18 mouse cellular contexts compared by ENCODE assay signal in genomic region chr6:31124872-31125271, GRCm38 (mm10).
A peak's percentile ranks its signal among the peaks of the same experiment; 100 is the strongest.
DNase-seq lines count a peak whose midpoint lies in the region; ATAC-seq and TF ChIP-seq lines count a peak whose summit lies in the region.
"Had no signal": no experiment of that assay in that cellular context is flagged by ENCODE, and none has a peak within 500 bp of the region (broad histone marks: within the 10 kb centered on the region; RNA-seq: fewer than 3 reads in every experiment).

No protein-coding gene starts in this region.

- H3K79me2 ChIP-seq in CH12.LX (replicated peaks; ENCODE audit: control insufficient read depth, extremely low read depth, insufficient read depth, poor library complexity, severe bottlenecking), result peaks cover 53% of the 10 kb centered on the region

- no peak; the same call in 1 of the 2 replicates for TF ChIP-seq POLR2A in CH12.LX (IDR thresholded peaks at IDR 0.05; ENCODE audit: low read depth, low read length)
- no peak for TF ChIP-seq POLR2A in small intestine, adult 2 months (IDR thresholded peaks at IDR 0.05; ENCODE audit: low read depth, low read length)

- DNase-seq in layer of hippocampus, adult 2 months (ENCODE audit: low spot score in 2 of 2), result no peak
- no peak for DNase-seq in layer of hippocampus, postnatal 10 days (ENCODE audit: low spot score in 2 of 2)
- no peak for DNase-seq in CH12.LX (ENCODE audit: extremely low read depth)
- DNase-seq in lung, postnatal 4 days, result no peak
- DNase-seq in limb, embryonic 10.5 days (ENCODE audit: low spot score), result no peak
- DNase-seq: adrenal gland, adult 8-10 months; cerebellum, adult 9-10 months; kidney, adult 18-20 months; kidney, postnatal 14 days; layer of hippocampus, adult 9-11 months; right cerebral cortex, postnatal 4 days had no signal

- peaks cover 15 to 32% of the 10 kb centered on the region in 2 experiments for H3K36me3 ChIP-seq in CH12.LX (replicated peaks in 1 of 2; ENCODE audit: control insufficient read depth in 1 of 2, insufficient read depth in 1 of 2, low read length in 1 of 2)
- peaks cover 15% of the 10 kb centered on the region for H3K36me3 ChIP-seq in liver, embryonic 12.5 days
- H3K36me3 ChIP-seq in small intestine, adult 2 months (ENCODE audit: control insufficient read depth, insufficient read depth, low read length), result peaks cover 10% of the 10 kb centered on the region
- H3K36me3 ChIP-seq in limb, embryonic 10.5 days, result no peaks in the 10 kb centered on the region
- H3K36me3 ChIP-seq: limb, embryonic 15.5 days; midbrain, embryonic 12.5 days; neural tube, embryonic 15.5 days had no signal

- peak overlapping the region; percentile 77 for H3K27ac ChIP-seq in layer of hippocampus, adult 2 months
- H3K27ac ChIP-seq in CH12.LX (ENCODE audit: insufficient read depth, low read depth), result peak overlapping the region; percentile 50; the same call in 1 of the 2 replicates
- H3K27ac ChIP-seq in liver, embryonic 12.5 days, result peak overlapping the region; percentile 77; the same call in 1 of the 2 replicates
- H3K27ac ChIP-seq in small intestine, adult 2 months (ENCODE audit: insufficient read depth, low read depth, low read length), result no peak overlapping the region
- H3K27ac ChIP-seq in limb, embryonic 10.5 days, result no peak overlapping the region
- H3K27ac ChIP-seq: forebrain, embryonic 13.5 days; hindbrain, postnatal 0 days; midbrain, embryonic 12.5 days; neural tube, embryonic 15.5 days had no signal

- peak overlapping the region; percentile 98 for H3K4me2 ChIP-seq in CH12.LX (ENCODE audit: insufficient read depth, low read depth, poor library complexity, severe bottlenecking)
- H3K4me2 ChIP-seq in liver, embryonic 12.5 days, result peak overlapping the region; percentile 75
- H3K4me2 ChIP-seq: forebrain, embryonic 13.5 days; midbrain, embryonic 12.5 days; neural tube, embryonic 15.5 days had no signal

- in situ Hi-C loops in CH12.LX (cut with MboI; ENCODE audit: low pct_ligation_motif_present, low pct_unique_long_range_greater_than_20kb, low sequenced_read_pairs), result no loop called here

- TF ChIP-seq CTCF in layer of hippocampus, adult 2 months (conservative IDR thresholded peaks at IDR 0.05), result no peak
- TF ChIP-seq CTCF in CH12.LX (conservative IDR thresholded peaks at IDR 0.05 in 1 of 2, IDR thresholded peaks at IDR 0.05 in 1 of 2; ENCODE audit: low read depth in 2 of 2, low read length in 2 of 2), result no peak
- no peak for TF ChIP-seq CTCF in small intestine, adult 2 months (IDR thresholded peaks at IDR 0.05; ENCODE audit: extremely low read depth, insufficient read length, insufficient replicate concordance, low read depth, low read length)

- H3K9ac ChIP-seq in CH12.LX (ENCODE audit: insufficient read depth, low read depth), result peak overlapping the region; percentile 97
- peak overlapping the region; percentile 72 for H3K9ac ChIP-seq in liver, embryonic 12.5 days
- H3K9ac ChIP-seq: forebrain, embryonic 13.5 days; limb, embryonic 15.5 days; midbrain, embryonic 12.5 days; neural tube, embryonic 15.5 days had no signal

- H3K4me3 ChIP-seq in layer of hippocampus, adult 2 months, result no peak overlapping the region
- H3K4me3 ChIP-seq in CH12.LX (replicated peaks in 1 of 3; ENCODE audit: low read depth in 2 of 3, low read length in 2 of 3, poor library complexity in 1 of 3), result peak overlapping the region; percentile 73 to 78 (median 74)
- H3K4me3 ChIP-seq in liver, embryonic 12.5 days, result peak overlapping the region; percentile 63
- H3K4me3 ChIP-seq in small intestine, adult 2 months (ENCODE audit: low read depth, low read length), result peak overlapping the region; percentile 28; the same call in 1 of the 2 replicates
- no peak overlapping the region for H3K4me3 ChIP-seq in limb, embryonic 10.5 days
- H3K4me3 ChIP-seq: forebrain, embryonic 13.5 days; midbrain, embryonic 12.5 days; neural tube, embryonic 15.5 days had no signal

- no peaks in the 10 kb centered on the region for H3K9me3 ChIP-seq in CH12.LX (replicated peaks; ENCODE audit: low read length)
- no peaks in the 10 kb centered on the region for H3K9me3 ChIP-seq in liver, embryonic 12.5 days (replicated peaks)
- no peaks in the 10 kb centered on the region for H3K9me3 ChIP-seq in limb, embryonic 10.5 days (replicated peaks)
- H3K9me3 ChIP-seq: forebrain, embryonic 13.5 days; limb, embryonic 15.5 days; midbrain, embryonic 12.5 days; neural tube, embryonic 15.5 days had no signal

- dilution Hi-C loops in CH12.LX (cut with MboI; ENCODE audit: extremely low pct_ligation_motif_present, extremely low pct_unique_long_range_greater_than_20kb, low sequenced_read_pairs), result no loop called here

- peaks cover 17 to 61% of the 10 kb centered on the region in 2 experiments for H3K4me1 ChIP-seq in CH12.LX (ENCODE audit: control insufficient read depth in 1 of 2, insufficient read depth in 2 of 2)
- peaks cover 39% of the 10 kb centered on the region for H3K4me1 ChIP-seq in liver, embryonic 12.5 days
- peaks cover 28% of the 10 kb centered on the region; the same call in 1 of the 2 replicates for H3K4me1 ChIP-seq in small intestine, adult 2 months (ENCODE audit: control insufficient read depth, insufficient read depth, insufficient read length, low read length)
- 0 out of 2 replicates have a peak, but pooled peaks cover 4% of the 10 kb centered on the region for H3K4me1 ChIP-seq in limb, embryonic 10.5 days

- H3K27me3 ChIP-seq in CH12.LX (replicated peaks), result no peaks in the 10 kb centered on the region
- H3K27me3 ChIP-seq in liver, embryonic 12.5 days (replicated peaks), result no peaks in the 10 kb centered on the region
- H3K27me3 ChIP-seq in small intestine, adult 2 months (ENCODE audit: control insufficient read depth, insufficient read depth, low read length), result no peaks in the 10 kb centered on the region
- H3K27me3 ChIP-seq in limb, embryonic 10.5 days (ENCODE audit: low read depth, poor library complexity, severe bottlenecking), result no peaks in the 10 kb centered on the region
- H3K27me3 ChIP-seq: forebrain, embryonic 13.5 days; limb, embryonic 15.5 days; midbrain, embryonic 12.5 days; neural tube, embryonic 15.5 days had no signal

- no peak for ATAC-seq in liver, embryonic 12.5 days
- ATAC-seq: forebrain, embryonic 13.5 days; hindbrain, postnatal 0 days had no signal

- TF ChIP-seq EP300 in CH12.LX (IDR thresholded peaks at IDR 0.05; ENCODE audit: low read length), result no peak

- WGBS in liver, embryonic 12.5 days (ENCODE audit: insufficient replicate concordance), result 55% methylated on average over 4 of the region's 4 CpGs
- WGBS in small intestine, adult 2 months, result 58% methylated on average over 4 of the region's 4 CpGs
- WGBS in limb, embryonic 10.5 days, result 95% methylated on average over 4 of the region's 4 CpGs

- no peak for TF ChIP-seq RAD21 in CH12.LX (IDR thresholded peaks at IDR 0.05; ENCODE audit: low read depth, low read length)

TF ChIP-seq in CH12.LX, 34 proteins besides CTCF, POLR2A, EP300 and RAD21:
- TF ChIP-seq E2F4 (IDR thresholded peaks at IDR 0.05; ENCODE audit: insufficient replicate concordance, low read depth, low read length) (no peak), BHLHE40 (IDR thresholded peaks at IDR 0.05; ENCODE audit: low read depth, low read length) (peak; percentile 83)
TF ChIP-seq in CH12.LX: peak in this region for 1.

Comparison
In these comparisons a context has a peak if more than half of its experiments do, and no peak if none do; other contexts are left out.
1. H3K27ac ChIP-seq: peak in layer of hippocampus, adult 2 months (single experiment), CH12.LX (single experiment) and liver, embryonic 12.5 days (single experiment); none in small intestine, adult 2 months (single experiment) and limb, embryonic 10.5 days (single experiment).
2. H3K4me3 ChIP-seq: peak in CH12.LX (3 of 3), liver, embryonic 12.5 days (single experiment) and small intestine, adult 2 months (single experiment); none in layer of hippocampus, adult 2 months (single experiment) and limb, embryonic 10.5 days (single experiment).